Mouse (Mus musculus) spleen, postnatal 36 days (tissue): ENCODE measurements around the gene Arhgap21.

ENCODE experiments used
- DNase-seq, 2 experiments: peaks; one replicate each; pipeline ENCODE4 v3.0.0; 2022; ENCODE audit warnings: low spot score in 2 of 2, mixed read lengths in 1 of 2

Arhgap21 gene

GRCm38 (mm10) chr2:20968441-20969200, at the start of gene Arhgap21:
Gene Arhgap21 (minus strand): TSS chr2:20968881.
- DNase-seq, result peak; percentile 46 to 51

DNA sequence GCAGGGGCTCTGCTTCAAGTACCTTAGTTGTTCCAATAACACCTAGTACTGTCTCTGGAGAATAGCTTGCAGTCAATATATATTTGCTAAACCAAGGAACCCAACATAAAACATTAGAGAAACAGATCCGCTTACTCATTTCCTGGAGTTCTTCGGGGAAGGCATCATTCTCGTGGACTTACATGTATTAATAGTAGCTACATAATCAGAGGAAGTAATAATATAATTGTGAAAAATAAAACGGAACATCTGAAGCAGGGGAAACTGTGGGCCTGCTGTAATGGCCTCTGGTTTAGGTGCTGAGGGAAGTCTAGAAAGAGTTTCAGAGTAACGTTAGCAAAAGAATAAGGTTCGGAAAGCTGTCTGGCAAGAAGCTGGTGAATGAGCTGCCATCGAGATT, 47.9 kb upstream of the Arhgap21 start:
- DNase-seq, result no peak

DNA sequence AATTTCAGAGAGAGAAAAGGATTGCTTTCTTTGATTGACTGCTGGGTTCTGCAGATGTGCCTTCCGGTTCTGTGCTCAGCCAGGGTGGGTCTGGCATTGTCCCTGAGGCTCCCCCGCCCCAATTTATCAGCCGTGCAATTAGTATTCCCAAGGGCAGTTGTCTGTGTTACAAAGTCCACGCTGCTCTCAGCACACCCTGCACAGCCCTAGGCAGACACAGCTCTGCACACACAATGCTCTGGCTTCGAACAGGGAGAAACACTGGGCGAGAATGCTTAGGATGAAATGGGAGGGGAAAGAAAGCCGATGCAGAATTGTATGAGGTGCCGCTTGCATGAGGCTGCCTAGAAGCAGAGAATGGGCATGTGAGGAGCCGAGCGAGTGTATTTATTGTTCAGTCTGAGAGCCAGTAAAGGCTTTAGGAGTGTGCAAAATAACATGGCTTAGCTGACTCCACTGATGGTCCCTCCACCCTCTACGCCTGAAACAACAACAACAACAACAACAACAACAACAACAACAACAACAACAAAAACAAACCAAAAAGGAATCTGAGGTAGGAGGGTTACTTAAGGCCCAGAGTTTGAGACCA, 42.2 kb upstream of the Arhgap21 start:
- DNase-seq, result no peak

DNA sequence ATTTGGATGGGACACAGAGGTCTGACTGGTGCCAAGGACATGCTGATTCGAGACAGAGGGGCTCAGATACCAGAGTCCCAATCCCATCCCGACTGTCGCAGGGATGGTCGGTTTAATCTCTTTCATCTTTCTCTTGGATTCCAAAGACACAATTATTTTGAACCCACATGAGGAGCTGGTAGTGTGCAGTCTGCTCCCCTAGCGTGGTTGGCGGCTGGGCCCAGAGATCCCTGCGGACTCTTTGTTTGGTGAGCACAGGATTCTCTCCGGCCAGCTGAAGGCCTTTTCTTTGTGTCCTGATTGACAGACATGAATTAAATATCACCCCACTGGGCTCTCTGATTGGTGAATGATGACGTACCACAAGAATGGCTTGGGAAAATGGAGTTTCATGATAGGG, 41.5 kb upstream of the Arhgap21 start:
- DNase-seq, result no peak

DNA sequence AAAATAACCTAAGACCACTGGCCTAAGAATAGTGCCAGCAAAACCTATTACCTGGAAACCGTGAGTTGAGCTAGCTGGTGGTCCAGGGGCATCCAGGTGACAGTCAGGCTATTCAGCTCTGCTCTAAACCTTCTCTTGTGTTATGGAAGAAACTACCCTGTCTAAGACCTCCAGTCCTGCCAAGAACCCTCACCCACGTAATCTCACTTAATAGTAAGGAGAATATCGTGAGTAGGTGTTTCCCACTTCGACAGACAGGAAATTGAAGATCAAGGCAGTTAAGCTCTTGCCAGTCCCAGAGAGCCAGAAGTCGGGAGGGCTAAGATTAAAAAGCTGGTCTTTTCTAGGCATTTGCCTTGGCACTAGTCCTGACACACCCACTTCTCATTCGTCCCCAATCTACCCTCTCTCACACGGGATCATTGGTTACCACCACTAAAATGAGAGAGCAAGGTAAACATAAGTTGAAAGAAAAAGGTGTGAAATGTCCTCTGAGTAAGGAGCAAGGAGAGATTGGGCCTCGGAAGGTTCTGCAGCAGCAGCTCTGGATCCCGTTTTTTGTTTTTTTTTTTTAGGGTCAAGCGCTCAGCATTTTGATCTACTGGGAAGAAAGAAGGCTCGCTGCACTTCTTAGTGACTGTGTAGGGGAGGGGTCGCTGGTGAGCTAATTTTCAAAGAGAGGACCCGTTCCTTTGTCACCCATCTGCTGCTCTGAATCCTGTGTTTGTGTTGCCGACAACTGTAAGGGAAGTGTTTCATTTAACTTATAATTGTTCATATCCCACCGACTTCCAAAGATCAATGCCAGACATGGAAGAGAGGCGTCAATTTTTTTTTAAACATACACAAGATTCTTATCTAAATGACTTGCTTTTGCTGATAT, 40.8 kb upstream of the Arhgap21 start:
- DNase-seq, result no peak

DNA sequence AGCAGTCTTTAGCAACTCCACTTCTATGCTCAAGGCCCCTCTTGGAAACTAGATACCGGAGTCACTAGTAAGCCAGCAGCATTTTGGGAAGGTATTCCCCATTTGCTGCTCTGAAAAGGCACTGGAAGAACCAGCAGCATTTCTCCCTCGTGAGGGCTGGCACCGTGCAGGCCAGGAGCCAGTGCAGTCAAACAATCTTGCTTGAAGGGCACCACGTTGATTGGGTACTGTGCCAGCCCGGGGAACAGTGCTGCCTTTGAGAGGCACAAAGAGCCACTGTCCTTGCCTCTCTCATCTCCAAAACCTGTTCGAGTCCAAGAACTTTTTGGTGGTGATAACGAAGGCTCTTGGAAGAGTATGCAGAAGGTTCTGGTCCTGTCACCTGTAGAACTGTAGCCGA, 33.9 kb upstream of the Arhgap21 start:
- no peak for DNase-seq

DNA sequence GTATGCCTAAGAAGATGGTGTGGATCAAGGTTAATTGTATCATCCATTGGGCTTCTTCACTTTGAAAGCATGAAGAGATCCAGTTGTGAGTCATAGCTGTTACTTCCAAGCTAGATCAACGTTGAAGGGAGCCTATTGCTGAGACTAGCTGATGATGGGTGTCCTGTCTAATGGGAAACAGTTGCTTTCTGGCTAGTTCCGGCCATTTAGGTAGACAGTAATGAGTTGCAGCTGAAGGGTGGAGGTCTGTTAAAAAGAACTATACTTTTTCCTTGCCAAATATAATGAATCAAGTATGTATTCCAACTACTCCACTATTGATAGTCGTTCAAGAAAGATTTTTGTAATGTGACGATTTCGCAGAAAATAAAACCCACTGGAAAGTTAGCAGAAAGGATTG, 32.5 kb upstream of the Arhgap21 start:
- DNase-seq, result no peak

- DNase-seq, result no peak
Observed at GRCm38 (mm10) chr2:20995547-20995946, 26.9 kb upstream of the Arhgap21 start.

DNA sequence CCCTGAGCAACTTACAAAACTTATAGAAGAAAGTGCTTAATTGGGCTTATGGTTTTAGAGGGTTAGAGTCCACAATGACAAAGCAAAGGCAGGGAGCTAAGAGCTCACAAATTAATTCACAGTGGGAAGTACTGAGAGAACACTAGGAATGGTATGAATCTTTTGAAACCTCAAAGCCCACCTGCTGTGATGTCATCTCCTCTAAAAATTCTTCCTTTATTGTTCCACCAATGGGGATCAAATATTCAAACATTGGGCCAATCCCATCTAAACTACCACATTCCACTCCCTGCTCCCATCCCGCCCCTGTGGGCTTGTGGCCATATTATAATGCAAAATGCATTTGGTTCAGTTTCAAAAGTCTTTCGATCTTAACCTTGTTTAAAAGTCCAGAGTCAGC, 22.8 kb upstream of the Arhgap21 start:
- no peak for DNase-seq

- no peak for DNase-seq
Observed at GRCm38 (mm10) chr2:20990907-20991306, 22.2 kb upstream of the Arhgap21 start.

DNA sequence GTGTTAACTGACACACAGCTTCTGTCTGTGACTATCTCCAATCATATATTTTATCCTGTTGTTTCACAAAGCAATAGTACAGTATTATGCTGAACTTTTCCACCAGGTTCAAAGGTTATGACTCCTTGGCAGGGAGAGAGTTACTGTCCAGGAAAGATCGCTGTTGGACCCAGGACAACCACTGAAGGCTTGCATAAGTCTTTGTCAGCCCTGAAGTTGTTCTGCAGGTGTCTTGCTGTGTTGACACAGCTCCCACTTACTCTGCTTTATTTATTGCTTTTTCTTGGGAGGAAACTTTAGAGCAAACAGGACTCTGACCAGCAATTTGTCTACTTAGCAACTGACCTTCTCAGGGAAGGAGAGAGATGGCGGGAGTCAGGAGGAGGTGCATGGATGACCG, 21.4 kb upstream of the Arhgap21 start:
- DNase-seq, result no peak

DNA sequence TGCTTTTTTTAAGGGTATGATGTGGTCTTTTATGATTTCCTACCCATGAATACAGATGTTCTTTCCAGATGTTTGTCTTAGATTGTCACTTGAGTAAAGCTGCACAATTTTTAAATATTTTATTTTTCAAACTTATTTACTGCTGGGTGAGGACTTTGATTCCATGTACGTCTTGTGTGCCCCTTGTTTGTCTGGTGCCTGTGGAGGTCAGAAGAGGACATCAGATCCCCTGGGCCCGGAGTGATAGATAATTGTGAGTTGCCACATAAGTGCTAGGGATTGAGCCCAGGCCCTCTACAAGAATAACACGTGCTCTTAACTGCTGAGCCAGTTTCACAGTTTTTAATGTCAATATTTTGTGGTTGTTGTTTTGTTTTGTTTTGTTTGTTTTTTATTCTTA, 19.1 kb upstream of the Arhgap21 start:
- no peak for DNase-seq

DNA sequence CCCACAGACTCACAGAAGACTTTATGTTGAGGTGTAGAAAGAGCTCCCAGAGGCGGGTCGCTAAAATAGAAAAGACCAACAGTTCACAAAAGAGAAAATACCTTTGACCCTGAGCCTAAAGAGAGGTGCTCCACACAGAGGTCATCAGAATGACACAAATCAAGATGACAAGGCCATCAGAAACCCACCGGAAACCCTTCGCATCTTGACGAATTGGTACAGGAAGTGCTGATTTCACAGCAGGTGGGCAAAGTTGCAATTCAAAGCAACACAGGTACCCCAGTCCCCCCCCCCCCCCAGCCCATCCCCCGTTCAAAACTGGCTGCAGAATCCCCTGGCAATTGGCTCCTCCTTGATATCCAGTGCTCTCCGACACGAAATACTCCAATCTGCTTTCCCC, 10.0 kb upstream of the Arhgap21 start:
- no peak for DNase-seq

- DNase-seq, result no peak
Observed at GRCm38 (mm10) chr2:20977051-20977450, 8.4 kb upstream of the Arhgap21 start.

GRCm38 (mm10) chr2:20973513-20973912, 4.8 kb upstream of the Arhgap21 start:
- DNase-seq, result no peak

DNA sequence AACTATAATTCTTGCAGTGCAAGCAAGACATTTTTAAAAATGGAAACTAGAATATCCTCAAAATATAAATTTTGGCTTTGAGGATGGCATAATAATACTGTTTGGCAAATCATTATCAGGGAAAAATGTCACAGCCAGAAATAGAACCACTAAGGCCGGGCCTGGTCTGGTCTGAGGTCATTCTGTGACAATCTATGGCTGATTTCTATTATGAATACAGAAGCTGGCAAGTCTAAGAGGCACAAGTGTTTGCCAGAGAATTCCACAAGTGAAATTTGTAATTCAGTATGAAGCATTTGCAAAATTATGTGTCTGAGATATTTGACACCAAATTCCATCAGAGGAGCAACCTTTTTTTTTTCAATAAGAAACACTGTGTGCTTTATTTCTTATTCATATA, 3.5 kb upstream of the Arhgap21 start:
- no peak for DNase-seq

DNA sequence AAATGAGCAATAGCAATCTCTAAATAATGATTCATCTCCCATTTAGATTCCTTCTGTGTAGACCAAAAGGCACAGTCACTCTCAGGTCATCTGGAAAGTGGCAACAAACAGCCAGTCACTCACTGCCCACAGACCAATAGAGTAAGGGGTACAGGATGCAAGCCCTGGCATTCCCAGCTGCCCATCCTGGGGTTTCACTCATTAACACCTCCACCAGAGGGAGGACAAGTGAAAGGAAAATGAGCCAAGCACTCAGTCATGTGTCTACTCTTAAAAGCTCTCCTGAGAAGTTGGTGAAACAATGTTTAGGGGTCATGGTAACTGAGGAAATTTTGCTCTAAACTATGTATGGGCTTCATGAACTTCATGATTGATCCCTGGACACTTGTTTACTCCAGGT, 2.9 kb upstream of the Arhgap21 start:
- DNase-seq, result no peak

DNA sequence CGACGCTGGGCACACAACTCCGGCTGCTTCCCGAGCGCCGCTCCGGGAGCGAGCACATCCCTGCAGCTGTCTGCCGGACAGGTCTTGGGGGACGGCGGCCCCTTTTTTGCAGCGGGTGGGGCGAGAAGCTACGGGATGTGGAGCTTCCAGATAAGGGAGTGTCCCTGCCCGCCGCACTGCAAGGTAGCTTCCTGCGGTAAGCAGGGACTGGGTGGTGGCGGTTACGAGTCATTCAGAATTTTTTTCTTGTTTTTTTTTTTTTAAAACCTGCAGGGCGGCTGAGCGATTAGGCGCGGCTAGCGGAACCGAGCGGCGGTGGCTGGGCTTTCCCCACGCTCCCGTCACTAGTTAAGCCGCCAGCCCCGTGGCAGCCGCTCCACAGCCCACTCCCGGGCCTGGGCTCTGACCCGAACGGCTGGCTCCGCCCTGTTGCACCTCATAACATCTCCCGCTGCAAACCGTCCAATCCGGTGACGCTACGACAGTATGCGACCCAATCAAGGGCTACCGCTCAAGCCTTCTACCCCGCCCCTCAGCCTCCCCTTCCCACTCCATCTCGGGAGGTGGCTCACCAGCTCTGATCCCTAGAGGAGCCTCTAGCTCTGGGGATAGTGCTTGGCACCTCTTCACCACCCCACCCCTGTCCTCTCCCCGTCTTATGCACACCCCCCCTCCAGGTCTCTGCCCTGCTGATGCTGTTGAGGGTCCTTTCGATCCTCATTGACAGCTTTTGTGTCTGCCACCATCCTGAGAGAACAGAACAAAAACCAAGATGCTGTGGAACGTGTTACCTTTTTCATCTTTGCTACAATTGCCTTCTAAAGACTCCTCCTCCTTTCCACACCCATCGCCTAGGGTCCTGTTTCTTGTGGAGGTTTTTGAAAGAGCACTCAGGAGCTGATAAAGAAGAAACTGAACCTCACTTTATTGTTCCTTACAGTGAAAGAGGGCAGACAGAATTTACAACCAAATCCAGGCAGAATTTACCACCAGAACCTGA, 820 bp upstream of the Arhgap21 start:
- peak; percentile 88 to 91 for DNase-seq

DNA sequence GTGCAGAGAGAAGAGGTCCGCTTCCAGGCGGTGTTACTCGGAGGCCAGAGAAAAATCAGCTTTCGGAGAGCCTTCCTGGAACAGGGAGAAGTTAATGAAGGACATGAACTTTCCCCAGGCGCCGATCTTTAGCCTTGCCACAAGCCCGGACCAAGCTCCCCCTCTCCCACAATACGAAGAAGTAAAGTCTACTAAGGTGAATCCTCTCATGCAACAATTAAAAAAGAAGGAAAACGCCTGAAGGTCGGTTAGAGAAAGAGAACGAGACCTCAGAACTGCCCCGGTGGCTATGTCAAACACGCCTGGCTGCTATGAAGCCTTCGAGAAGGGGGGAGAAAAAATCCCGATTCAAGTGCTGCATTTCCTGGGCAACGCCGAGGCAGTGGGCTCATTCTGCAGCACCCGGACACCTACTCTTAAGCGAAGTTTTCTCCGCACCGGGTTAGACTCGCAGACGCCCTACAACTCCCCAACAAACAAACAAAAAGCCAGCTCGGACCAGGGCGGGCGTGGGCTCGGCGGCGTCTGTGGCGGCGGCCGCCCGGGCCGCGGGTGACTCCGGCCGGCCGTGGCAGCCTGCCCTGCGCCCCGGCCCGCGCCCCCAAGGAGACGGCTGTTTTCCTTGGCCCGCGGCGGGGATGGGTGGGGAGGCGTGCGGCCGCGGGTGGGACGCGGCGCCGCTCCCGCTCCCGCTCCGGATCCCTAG, 882 bp downstream of the Arhgap21 start:
- peak; percentile 2 to 10 for DNase-seq

GRCm38 (mm10) chr2:20967101-20967645, 1.5 kb downstream of the Arhgap21 start:
- DNase-seq, result peak in 1 of 2 experiments; percentile 3
